Mouse (Mus musculus) right cerebral cortex, postnatal 36 days (tissue): Measurements from ENCODE around the gene Pik3cg.

Experiments
- DNase-seq, 2 experiments: peaks; one replicate each; pipeline ENCODE4 v3.0.0; 2022; ENCODE audit warnings: low spot score in 2 of 2, mixed read lengths in 1 of 2

The Pik3cg gene

GRCm38 (mm10) chr12:32143782-32144181 is 64.7 kb downstream of the Pik3cg start:
- DNase-seq, result no peak

- no peak for DNase-seq
Measured at GRCm38 (mm10) chr12:32143151-32143550, 65.3 kb downstream of the Pik3cg start.

- DNase-seq, result no peak
Measured at GRCm38 (mm10) chr12:32141766-32142165, 66.7 kb downstream of the Pik3cg start.

GRCm38 (mm10) chr12:32138831-32139230 is 69.6 kb downstream of the Pik3cg start:
- no peak for DNase-seq

- no peak for DNase-seq
Measured at GRCm38 (mm10) chr12:32138362-32138761, 70.1 kb downstream of the Pik3cg start.

- no peak for DNase-seq
Measured at GRCm38 (mm10) chr12:32137542-32137941, 70.9 kb downstream of the Pik3cg start.

GRCm38 (mm10) chr12:32127599-32128507 is 80.6 kb downstream of the Pik3cg start:
- no peak for DNase-seq

GRCm38 (mm10) chr12:32127158-32127557 is 81.3 kb downstream of the Pik3cg start:
- no peak for DNase-seq

- no peak for DNase-seq
Measured at GRCm38 (mm10) chr12:32124456-32124855, 84.0 kb downstream of the Pik3cg start.

GRCm38 (mm10) chr12:32124030-32124429 is 84.4 kb downstream of the Pik3cg start:
- no peak for DNase-seq

- no peak for DNase-seq
Measured at GRCm38 (mm10) chr12:32123559-32123958, 84.9 kb downstream of the Pik3cg start.
